Mouse (Mus musculus): Measurements from ENCODE around the gene Smug1.

DNA sequence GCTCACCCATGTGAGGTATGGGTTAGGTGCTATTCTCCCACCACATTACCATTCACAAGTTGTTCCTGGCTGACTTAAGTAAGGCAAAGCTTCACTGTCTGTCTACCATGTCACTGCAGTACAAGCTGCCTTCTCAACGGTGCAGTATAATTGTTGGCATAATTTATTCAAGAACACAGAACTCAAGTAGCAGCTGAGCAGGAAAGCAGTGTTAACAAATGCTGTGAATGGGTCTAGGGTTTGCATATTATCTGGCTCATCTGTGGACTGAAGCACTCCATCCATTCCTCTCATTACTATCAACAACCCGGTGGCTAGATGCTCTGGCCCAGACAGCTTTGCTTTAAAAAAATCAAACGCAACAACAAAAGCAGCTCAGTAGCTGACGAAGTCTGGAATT, 30.9 kb upstream of the Smug1 start:
- TF ChIP-seq CTCF (IDR thresholded peaks at IDR 0.05; ENCODE audit: control insufficient read depth, insufficient read depth, insufficient replicate concordance, low read depth, low read length) = no peak
- TF ChIP-seq POLR2A (IDR thresholded peaks at IDR 0.05; ENCODE audit: control insufficient read depth, low read depth, low read length) = no peak

Data from testis, adult 2 months (tissue).